Mouse (Mus musculus) thymus, adult 2 months (tissue): ENCODE measurements around the gene Zfp367.

Experiments
- CTCF ChIP-seq: fragments of 200-500 bp; IDR thresholded peaks from 2 replicates; pipeline ENCODE4 v1.5.1; 2012; ENCODE audit warnings: mild to moderate bottlenecking, control low read depth, low read length, moderate library complexity, borderline replicate concordance; ENCODE audit not compliant: control insufficient read depth, poor library complexity, insufficient read depth; ENCODE audit errors: extremely low read depth
- POLR2A ChIP-seq: fragments of 200-500 bp; IDR thresholded peaks from 2 replicates; pipeline ENCODE4 v1.6.1; 2012; ENCODE audit warnings: mild to moderate bottlenecking, low read length, control low read depth, moderate library complexity; ENCODE audit not compliant: control insufficient read depth, poor library complexity, insufficient read depth; ENCODE audit errors: extremely low read depth

GRCm38 (mm10) chr13:64153751-64154267, 807 bp upstream of the Zfp367 start:
- TF ChIP-seq CTCF, result no peak
- TF ChIP-seq POLR2A, result 0 out of 2 replicates have a peak, but pooled peaks have one; percentile 6
